Mouse (Mus musculus) intestine, embryonic 14.5 days (tissue): Measurements from ENCODE around the gene Gm4301. TPM values are rescaled to one million over a fixed set of nuclear protein-coding genes. Genes with fewer than 3 reads are reported as not detected.

ENCODE experiments used
- polyA plus RNA-seq: library from polyadenylated mRNA; unstranded; fragments of >200 nt; fragmentation: Nextera tagmentation; extraction: Ambion mirVana; gene quantifications from 2 replicates; pipeline ENCODE4 v1.2.1, GENCODE M21; 2014

Gene Gm4301
- polyA plus RNA-seq, 1 experiment from 2014 or later = not detected

Other genes with a start within 250 kb of the Gm4301 start
- gene Gm4302, start 5.2 kb downstream of the Gm4301 start, polyA plus RNA-seq = not detected in 2 replicates
- not detected in 2 replicates for gene Gm4303, start 10.3 kb downstream of the Gm4301 start, polyA plus RNA-seq
- gene Gm4305, start 15.4 kb downstream of the Gm4301 start, polyA plus RNA-seq = not detected in 2 replicates
- not detected in 2 replicates for gene Gm4307, start 25.7 kb downstream of the Gm4301 start, polyA plus RNA-seq
- gene Gm4312, start 46.9 kb downstream of the Gm4301 start, polyA plus RNA-seq = not detected in 2 replicates
- gene Tmtc3, start 151.7 kb downstream of the Gm4301 start, polyA plus RNA-seq = 23.6 and 26.6 TPM in 2 replicates
- 5.3 and 6.0 TPM in 2 replicates for gene Cep290, start 151.9 kb downstream of the Gm4301 start, polyA plus RNA-seq